Mouse (Mus musculus) stomach, postnatal 0 days (tissue): ENCODE measurements around the gene Clic5.

Experiments
- CTCF ChIP-seq: IDR thresholded peaks from 2 replicates; pipeline ENCODE4 v1.5.1; 2016; ENCODE audit warnings: antibody characterized with exemption, low read depth, mild to moderate bottlenecking, moderate library complexity
- EP300 ChIP-seq: optimal IDR thresholded peaks from 2 replicates; pipeline ENCODE3; 2016; ENCODE audit warnings: antibody characterized with exemption

DNA sequence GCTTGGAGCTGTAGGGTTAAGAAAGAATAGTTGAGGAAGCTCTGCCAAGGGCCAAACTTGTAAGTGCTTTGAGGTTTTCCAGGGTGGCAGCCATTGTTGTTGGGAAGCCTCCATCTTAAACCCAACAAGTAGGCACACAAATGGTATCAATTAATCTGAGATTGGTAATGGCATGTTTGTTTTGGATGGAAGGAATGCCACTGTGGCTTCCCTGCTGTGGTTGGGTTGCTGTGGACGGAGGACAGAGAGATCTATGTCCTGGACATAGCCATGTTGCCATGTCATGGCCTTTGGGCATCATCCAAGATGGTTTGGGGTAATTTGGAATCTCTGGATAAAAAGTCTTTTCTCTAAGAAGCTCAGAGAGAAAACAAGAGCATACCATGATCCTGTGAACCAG is 108.8 kb downstream of the Clic5 start:
- TF ChIP-seq EP300 (no peak), CTCF (no peak)
